In the genomic region with DNA sequence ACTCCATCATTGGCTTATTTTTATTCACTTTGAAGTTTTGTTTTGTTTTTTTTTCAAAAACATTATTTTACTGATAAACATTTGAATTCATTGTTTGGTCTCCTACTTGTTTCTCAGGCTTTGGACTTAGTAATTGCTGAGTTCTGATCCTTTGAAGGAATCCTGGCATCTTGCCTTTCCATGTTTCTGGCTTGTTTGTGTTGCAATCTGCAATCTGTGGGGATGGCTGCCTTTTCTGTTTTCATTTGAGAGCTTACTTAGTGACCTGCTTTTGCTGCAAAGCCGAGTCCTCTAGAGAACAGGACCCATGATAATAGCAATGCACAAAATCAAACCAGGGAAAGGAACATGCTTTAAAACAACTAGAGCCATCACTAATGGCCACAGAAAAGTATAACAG, we compare ENCODE assay signal across 27 mouse cellular contexts.
A peak's percentile ranks its signal among the peaks of the same experiment; 100 is the strongest.
DNase-seq lines count a peak whose midpoint lies in the region; ATAC-seq lines count a peak whose summit lies in the region.
"Had no signal": no experiment of that assay in that cellular context is flagged by ENCODE, and none has a peak within 500 bp of the region (broad histone marks: within the 10 kb centered on the region; RNA-seq: fewer than 3 reads in every experiment).

No protein-coding gene starts in this region.

- H3K4me2 ChIP-seq in heart, embryonic 12.5 days = no peak overlapping the region
- no peak overlapping the region for H3K4me2 ChIP-seq in lung, embryonic 16.5 days (ENCODE audit: low read depth, low read length)
- H3K4me2 ChIP-seq: heart, embryonic 11.5 days; heart, embryonic 15.5 days; hindbrain, embryonic 13.5 days; intestine, embryonic 15.5 days had no signal

- WGBS in heart, embryonic 10.5 days = 53% methylated on average over 1 of the region's 1 CpGs
- 60% methylated on average over 1 of the region's 1 CpGs for WGBS in heart, embryonic 12.5 days
- 54% methylated on average over 1 of the region's 1 CpGs for whole genome bisulfite sequencing in lung, embryonic 16.5 days

- no peak overlapping the region for H3K4me3 ChIP-seq in heart, embryonic 10.5 days
- no peak overlapping the region for H3K4me3 ChIP-seq in heart, embryonic 12.5 days
- no peak overlapping the region for H3K4me3 ChIP-seq in lung, embryonic 16.5 days (ENCODE audit: low read length)
- H3K4me3 ChIP-seq: heart, embryonic 15.5 days; hindbrain, embryonic 10.5 days; hindbrain, embryonic 13.5 days; intestine, embryonic 15.5 days had no signal

- no peaks in the 10 kb centered on the region for H3K4me1 ChIP-seq in heart, embryonic 10.5 days
- no peaks in the 10 kb centered on the region for H3K4me1 ChIP-seq in heart, embryonic 12.5 days (replicated peaks)
- H3K4me1 ChIP-seq in lung, embryonic 16.5 days (replicated peaks; ENCODE audit: control insufficient read depth, insufficient read depth, low read length) = no peaks in the 10 kb centered on the region
- H3K4me1 ChIP-seq: heart, embryonic 15.5 days; hindbrain, embryonic 10.5 days; intestine, embryonic 15.5 days had no signal

- no peaks in the 10 kb centered on the region for H3K9me3 ChIP-seq in heart, embryonic 10.5 days
- H3K9me3 ChIP-seq in heart, embryonic 12.5 days (replicated peaks) = peaks cover 5% of the 10 kb centered on the region
- no peaks in the 10 kb centered on the region for H3K9me3 ChIP-seq in lung, embryonic 16.5 days (ENCODE audit: control insufficient read depth, low read length)
- H3K9me3 ChIP-seq: heart, embryonic 15.5 days; hindbrain, embryonic 10.5 days; hindbrain, embryonic 13.5 days; intestine, embryonic 15.5 days had no signal

- peaks cover 9% of the 10 kb centered on the region; the same call in 1 of the 2 replicates for H3K36me3 ChIP-seq in heart, embryonic 10.5 days
- H3K36me3 ChIP-seq in heart, embryonic 12.5 days = peaks cover 10% of the 10 kb centered on the region
- H3K36me3 ChIP-seq in lung, embryonic 16.5 days (ENCODE audit: control insufficient read depth, insufficient read depth, low read length) = peaks cover 6% of the 10 kb centered on the region; the same call in 1 of the 2 replicates
- H3K36me3 ChIP-seq: G1E; hindbrain, embryonic 10.5 days had no signal

- no peaks in the 10 kb centered on the region for H3K27me3 ChIP-seq in heart, embryonic 10.5 days (ENCODE audit: insufficient read depth, poor library complexity, severe bottlenecking)
- H3K27me3 ChIP-seq in heart, embryonic 12.5 days (replicated peaks) = no peaks in the 10 kb centered on the region
- H3K27me3 ChIP-seq in lung, embryonic 16.5 days (ENCODE audit: control insufficient read depth, insufficient read depth, low read depth, low read length) = no peaks in the 10 kb centered on the region
- H3K27me3 ChIP-seq: CH12.LX; heart, embryonic 15.5 days; hindbrain, embryonic 13.5 days; intestine, embryonic 15.5 days had no signal

- no peak overlapping the region for H3K9ac ChIP-seq in heart, embryonic 12.5 days
- no peak overlapping the region for H3K9ac ChIP-seq in lung, embryonic 16.5 days (ENCODE audit: low read length)
- H3K9ac ChIP-seq: forebrain, postnatal 0 days; heart, embryonic 15.5 days; hindbrain, embryonic 13.5 days; intestine, embryonic 15.5 days had no signal

- intact Hi-C loops in heart, postnatal 25 days (cut with DNase I) = no loop called here

- ATAC-seq in heart, embryonic 12.5 days (ENCODE audit: insufficient number of reproducible peaks, low FRiP score) = no peak
- ATAC-seq in lung, embryonic 16.5 days (ENCODE audit: low read depth) = no peak
- ATAC-seq: forebrain, embryonic 14.5 days; forebrain, postnatal 0 days; hindbrain, embryonic 16.5 days; intestine, embryonic 15.5 days had no signal

- peak; percentile 86 for DNase-seq in heart, adult 11 months
- DNase-seq in heart, postnatal 25 days (ENCODE audit: low spot score) = no peak
- peak; percentile 14 for DNase-seq in heart, embryonic 10.5 days (ENCODE audit: low spot score)
- no peak for DNase-seq in lung, postnatal 4 days
- DNase-seq in adipocyte (ENCODE audit: low spot score) = peak; percentile 40
- DNase-seq in adrenal gland, adult 8-10 months = no peak
- DNase-seq: adrenal gland, postnatal 10 days; adrenal gland, postnatal 36 days; B cell, adult 2 months; cerebellum, adult 18-20 months; cerebellum, adult 9-10 months; cerebellum, postnatal 14 days; forebrain, postnatal 0 days; gastrocnemius, postnatal 25 days; heart, postnatal 10 days; kidney, adult 11 months had no signal

- H3K27ac ChIP-seq in heart, embryonic 10.5 days = no peak overlapping the region
- no peak overlapping the region for H3K27ac ChIP-seq in heart, embryonic 12.5 days (ENCODE audit: poor library complexity, severe bottlenecking)
- H3K27ac ChIP-seq in lung, embryonic 16.5 days (ENCODE audit: low read length) = peak overlapping the region; percentile 49; the same call in 1 of the 2 replicates
- H3K27ac ChIP-seq: heart, embryonic 15.5 days; hindbrain, embryonic 10.5 days; hindbrain, embryonic 13.5 days; intestine, embryonic 15.5 days had no signal

Comparison
In these comparisons a context has a peak if more than half of its experiments do, and no peak if none do; other contexts are left out.
1. DNase-seq: peak in heart, adult 11 months (single experiment), heart, embryonic 10.5 days (single experiment) and adipocyte (single experiment); none in heart, postnatal 25 days (single experiment), lung, postnatal 4 days (0 of 2) and adrenal gland, adult 8-10 months (single experiment).